Mouse (Mus musculus): Measurements from ENCODE around the gene Gm10974.

DNA sequence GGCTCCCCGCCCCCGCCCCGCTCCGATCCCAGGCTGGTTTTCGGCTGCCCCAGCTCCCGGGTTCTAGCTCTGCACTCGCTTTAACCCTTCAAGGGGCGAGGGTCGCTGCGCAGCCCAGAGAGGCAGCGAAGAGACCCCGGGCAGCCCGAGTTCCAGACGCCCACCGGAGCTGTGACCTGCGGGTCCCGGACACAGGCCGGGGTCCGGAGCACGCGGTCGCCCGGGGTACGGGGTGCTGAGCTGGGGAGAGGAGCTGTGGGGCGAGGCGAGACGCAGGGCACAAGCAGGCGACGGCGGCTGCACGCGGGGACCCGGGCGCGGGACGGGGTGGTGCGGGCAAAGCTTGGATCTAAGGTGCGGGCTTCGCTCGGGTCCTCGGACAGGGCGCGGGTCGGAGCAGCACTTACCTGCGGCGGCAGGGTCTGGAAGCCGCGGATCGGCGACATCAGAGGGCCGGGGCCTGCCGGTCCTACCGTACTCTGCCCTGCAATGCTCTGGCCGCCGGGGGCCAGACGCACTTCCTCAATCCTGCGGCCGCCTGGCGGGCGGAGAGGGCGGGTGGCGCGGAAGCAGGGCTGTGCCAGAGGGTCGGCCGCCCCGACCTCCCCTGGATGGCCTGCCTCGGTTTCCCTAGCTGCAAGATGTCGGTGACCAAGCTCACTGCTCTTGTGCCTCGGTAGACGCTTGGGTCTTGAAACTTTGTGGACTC, 22.3 kb downstream of the Gm10974 start, which contains the start of gene Lrrk1:
- TF ChIP-seq CTCF (IDR thresholded peaks at IDR 0.05; ENCODE audit: insufficient read depth, low read depth, low read length) (no peak), POLR2A (IDR thresholded peaks at IDR 0.05; ENCODE audit: insufficient read depth, low read depth, low read length) (no peak)

Measured in olfactory bulb, adult 2 months (tissue).